Mouse (Mus musculus) v-Abl transformed pro-B cells (cell line): Measurements from ENCODE around the gene Nsun3.
"Not testable (repeated sequence)": the region's sequence is repeated elsewhere in the genome, so short reads cannot be mapped to it uniquely, and the experiment has no call there.

Experiments
- in situ Hi-C, 2 experiments: fragments of 400-800 bp; cut with MboI; formaldehyde crosslinking; loops; one replicate each; pipeline ENCODE4 v1.15.1; 2025; ENCODE audit not compliant: unreplicated experiment in 2 of 2

The Nsun3 gene

DNA sequence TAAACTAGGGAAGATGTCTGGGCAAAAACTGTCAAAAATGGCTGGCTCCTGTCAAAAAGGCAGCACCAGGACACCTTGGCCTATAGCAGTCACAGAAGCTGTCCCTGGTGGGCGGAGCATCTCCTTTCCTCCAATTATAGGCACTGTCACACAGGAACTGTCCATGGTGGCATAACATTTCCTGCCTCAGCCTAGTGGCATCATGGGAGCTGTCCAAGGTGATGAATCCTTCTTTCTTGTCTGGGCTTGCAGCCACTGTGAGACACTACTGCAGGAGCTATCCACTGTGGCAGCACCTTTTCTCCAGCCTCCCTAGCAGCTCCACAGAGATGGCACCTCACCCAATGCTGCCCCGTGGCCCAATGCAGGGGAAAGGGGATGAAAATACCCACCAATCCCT, 28.3 kb downstream of the Nsun3 start:
- in situ Hi-C loops, result no loop called here

DNA sequence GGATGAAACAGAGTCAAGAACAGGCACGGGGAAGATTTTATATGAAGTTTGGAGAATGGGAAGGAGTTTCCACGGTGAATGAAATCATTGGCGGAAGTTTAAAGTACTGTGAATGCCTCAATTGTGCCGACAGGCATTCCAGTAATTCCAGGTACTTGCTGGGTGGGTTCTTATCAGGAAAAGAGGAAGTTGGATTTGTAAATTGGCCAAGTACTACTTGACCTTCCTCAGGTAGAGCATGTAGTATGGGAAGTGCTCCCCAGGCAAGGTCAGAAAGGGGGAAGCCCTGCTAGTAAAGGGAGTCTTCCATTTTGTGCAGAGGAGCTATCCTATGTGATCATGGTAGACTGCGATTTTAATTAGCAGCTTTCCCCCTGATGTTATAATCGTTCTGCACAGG, 31.3 kb downstream of the Nsun3 start:
- in situ Hi-C loops, result no loop called here

DNA sequence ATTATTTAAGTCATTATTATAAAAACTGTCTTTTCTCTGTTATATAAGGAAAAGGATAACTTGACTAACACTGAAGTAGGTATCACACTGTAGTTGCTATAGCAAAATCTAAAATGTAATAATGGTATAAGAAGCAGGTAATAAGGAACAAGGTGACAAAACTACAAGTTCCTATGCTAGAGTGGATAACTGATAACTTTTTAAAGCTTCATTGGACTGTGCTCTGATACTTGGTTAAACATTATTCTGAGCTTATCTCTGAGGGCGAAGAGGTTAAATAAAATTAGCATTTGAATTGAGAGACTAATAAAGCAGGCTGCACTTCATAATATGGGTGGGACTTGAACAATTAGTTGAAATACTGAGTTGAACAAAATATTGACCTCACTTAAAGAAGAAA, 33.0 kb downstream of the Nsun3 start:
- in situ Hi-C loops, result no loop called here

DNA sequence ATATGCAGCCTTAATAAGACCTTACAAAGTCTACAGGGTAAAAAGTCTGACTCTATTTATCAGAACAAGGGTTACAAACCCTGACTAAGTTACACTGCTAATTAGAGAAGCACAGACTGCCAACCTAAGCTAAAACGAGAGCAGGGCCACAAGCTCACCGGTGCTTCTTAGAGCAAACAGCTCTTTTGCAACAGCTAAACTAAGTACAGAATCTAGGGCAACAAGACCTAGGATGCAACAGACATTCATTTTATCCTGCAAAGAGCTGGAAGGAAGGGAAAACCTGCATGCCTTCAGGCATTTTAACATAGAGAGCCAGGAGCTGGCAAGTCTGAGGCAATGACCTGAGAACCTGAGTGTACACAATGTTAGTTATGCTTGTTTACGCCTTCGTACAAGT, 33.5 kb downstream of the Nsun3 start:
- in situ Hi-C loops, result no loop called here

DNA sequence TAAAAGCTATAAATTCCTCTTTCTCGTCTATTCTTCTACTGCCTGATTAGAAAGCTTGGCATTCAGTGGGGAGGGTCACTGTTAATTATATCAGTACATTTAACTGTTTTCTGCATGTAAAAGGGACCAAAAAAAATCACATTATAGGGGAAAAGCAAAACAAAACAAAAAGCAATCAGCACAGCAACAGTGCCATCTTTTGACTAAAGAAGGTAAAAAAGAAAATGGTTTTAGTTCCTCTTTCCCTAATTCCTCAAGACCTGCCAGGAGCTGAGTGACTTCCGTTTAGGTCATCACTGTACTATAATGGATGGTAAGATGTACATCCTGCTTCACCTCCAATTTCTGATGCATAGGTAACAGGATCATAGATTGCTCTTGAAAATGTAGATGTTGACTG, 40.7 kb downstream of the Nsun3 start:
- in situ Hi-C loops, result no loop called here

DNA sequence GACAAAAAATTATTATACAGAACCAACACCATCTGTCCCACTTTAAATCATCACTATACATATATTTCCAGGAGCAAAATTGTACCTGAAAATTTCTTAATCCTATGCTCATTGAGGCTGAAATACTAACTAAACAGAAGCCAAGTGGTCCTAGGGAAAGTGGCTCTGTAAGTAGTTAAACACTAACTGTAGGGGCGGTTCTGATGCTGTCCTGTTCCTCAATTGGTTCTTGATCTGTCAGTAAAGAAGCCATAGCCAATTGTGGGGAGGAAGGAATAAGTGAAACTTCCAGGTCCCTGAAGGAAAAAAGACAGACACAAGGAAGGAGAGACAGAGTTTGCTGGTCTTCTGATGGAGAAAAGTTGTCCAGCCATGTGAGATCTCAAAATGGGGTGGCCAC, 52.3 kb downstream of the Nsun3 start:
- in situ Hi-C loops, result no loop called here

DNA sequence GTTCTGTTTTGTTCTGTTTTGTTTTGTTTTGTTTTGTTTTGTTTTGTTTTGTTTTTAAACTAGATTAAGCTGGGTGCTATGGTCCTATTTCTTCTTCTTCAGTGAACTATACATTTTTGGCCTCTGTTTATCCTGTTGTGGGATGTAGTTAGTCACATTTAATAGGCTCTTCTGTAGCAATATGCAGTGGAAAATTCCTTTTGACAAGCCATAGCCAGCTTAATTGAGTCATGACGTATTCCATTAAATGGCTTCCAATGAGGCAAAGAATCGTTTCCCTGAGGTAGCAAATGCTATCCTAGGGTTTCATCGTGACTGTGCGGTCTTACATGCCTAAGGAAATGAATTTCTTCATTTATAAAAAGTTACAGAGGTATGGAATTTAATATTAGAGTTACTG, 56.3 kb downstream of the Nsun3 start:
- in situ Hi-C loops, result no loop called here

DNA sequence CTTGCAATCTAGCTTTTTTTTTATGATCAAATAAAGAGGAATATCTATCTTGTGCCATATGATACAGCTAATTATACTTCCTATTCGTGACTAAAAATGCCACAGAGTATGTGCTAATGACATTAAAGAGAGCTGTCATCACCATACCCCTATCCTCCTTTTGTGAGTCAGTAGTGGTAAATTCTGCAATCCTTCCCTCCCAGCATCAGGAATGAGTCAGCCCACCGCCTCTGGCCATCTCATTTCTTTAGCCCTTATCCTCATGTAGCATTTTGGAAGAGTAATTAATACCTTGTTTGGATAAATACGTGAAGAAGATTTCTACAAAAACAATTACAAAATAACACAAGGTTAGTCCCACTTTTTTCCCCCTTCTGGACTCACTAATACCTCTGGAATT, 56.8 kb downstream of the Nsun3 start:
- in situ Hi-C loops, result no loop called here

DNA sequence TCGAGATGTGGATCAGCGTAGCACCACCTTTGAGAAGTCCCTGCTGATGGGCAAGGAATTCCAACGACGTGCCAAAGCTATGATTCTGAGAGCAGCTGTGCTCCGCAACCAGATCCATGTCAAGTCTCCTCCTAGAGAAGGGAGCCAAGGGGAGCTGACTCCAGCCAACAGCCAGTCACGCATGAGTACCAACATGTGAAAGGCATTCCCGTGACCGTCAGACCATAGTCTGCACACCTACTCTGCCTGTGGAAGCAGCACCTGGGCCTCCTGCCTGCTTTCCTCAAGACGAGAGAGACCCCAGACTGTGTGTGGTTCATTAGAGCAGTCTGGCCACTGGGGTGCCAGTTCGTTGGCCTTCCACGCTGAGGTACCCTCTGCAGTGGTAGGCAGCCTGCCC, 68.4 kb downstream of the Nsun3 start:
- in situ Hi-C loops, result not testable (repeated sequence)

DNA sequence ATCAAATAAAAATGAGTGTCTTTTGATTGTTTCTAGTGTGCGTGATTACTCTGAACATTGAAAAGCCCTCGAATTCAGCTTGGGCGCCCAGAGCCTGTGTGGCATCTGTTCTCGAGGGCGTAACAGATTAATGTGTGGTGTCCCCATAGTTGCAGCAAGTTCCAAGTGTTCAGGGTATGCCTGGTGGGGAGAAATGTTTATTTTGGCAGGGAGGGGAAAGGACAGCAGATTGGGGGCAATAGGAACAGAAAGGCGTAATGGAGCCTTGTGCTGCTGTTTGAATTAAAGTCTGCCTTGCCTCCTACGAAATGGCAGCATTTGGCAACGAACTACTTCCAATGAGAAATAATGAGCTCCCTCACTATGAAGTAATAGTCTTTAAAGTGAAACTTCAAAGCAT, 96.2 kb downstream of the Nsun3 start:
- in situ Hi-C loops, result no loop called here

DNA sequence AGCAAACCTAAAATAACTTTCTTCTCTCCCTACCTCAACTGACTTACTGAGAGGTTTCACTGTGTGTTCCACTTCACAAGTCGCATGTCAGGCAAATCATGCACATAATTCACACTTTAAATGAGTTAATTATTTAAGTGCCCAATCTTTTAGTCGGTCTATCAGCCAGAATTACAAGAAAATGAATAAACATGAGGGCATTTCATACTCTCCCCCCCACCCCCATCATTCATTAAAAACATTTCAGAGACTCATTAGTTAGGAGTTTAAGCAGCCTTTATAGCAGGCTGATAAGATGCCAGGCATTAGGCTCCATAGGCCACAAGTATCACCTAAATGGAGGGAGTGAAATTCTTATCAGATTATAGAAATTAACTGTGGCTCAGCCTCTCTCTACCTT, 100.5 kb downstream of the Nsun3 start:
- in situ Hi-C loops, result no loop called here

DNA sequence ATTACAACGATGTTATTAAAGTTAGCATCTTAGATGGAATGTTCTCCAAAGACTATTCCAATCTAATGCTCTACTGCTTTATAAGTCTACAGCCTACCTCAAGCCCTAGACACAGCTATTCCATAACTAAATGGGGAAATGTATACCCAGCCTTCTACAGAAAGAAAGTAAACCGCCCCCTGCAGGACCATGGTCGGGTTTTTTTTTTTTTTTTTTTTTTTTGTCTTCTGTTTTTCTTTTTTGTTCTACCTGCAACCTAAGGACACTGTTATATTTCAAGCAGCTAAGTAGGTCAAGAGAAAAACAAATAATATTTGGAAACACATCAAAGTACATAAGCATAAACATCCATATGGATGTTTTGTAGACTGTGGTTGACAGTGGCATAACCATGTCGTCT, 101.1 kb downstream of the Nsun3 start:
- in situ Hi-C loops, result no loop called here
